Mouse (Mus musculus) liver, embryonic 14.5 days (tissue): ENCODE measurements at regions not wholly inside any gene's neighbourhood (a gene's known extent, or its start where the extent isn't known, plus 50 kb on each side); places are given as distances from the start of the nearest gene placed in this dataset.

Experiments used
- CTCF ChIP-seq: IDR thresholded peaks from 2 replicates; pipeline ENCODE4 v1.5.1; 2016; ENCODE audit warnings: antibody characterized with exemption, low read depth, control low read depth
- EP300 ChIP-seq: IDR thresholded peaks from 2 replicates; pipeline ENCODE4 v1.6.1; 2016; ENCODE audit warnings: antibody characterized with exemption, low read depth

DNA sequence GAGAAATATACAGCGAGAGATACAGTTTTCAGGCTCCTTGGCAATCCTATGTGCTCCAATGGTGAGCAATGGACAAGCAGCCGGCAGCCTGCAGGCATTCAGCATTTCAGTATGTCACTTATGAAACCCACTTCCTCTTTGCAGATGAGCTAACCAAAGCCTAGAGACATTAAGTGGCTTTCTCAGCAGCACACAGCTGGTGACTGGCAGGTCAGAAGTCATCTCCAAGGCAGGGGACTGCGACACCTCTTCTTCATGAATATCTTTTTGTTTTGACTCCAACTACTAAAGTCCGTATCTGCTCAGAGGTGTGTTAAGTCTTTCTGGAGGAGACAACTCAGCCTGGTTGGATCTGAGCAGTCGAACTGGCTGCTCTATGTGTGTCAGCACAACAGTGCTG, 528.8 kb upstream of the Kdm8 start:
- TF ChIP-seq CTCF, result no peak
- TF ChIP-seq EP300, result no peak
